Mouse (Mus musculus): ENCODE measurements around the gene Usb1.

The Usb1 gene

DNA sequence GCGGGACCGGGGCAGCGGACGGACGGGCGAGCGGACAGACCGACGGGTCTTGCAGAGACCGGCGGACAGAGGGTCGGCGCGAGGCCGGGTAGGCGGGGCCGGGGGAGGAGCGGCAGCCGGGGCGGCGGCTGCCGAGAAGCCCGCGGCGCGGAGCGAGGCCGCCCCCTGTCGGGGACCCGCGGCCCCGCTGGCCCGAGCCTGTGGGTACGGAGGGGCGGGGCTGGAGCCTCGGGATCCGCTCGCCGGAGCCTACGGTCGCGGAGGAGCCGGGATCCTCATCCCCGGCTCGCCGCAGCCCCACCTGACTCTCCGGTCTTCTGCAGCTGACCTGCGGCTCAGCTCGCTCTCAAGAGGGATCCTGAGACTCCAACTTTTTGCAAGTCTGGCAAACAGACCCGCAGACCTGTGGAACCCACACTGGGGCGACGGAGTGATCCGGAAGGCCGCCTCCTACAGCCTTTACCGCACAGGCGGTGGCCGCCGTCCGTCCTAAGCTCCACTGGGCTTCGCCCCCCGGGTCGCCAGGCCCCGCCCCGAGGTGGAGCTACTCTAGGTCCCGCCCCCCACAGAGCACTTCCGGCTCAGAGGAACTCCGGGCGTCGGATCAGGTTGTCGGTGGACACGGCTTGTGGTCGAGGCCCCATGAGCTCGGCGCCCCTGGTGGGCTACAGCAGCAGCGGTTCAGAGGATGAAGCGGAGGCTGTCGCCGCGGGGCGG is at the start of gene Usb1, which contains the start of gene Zfp319:
TSS of gene Usb1 (plus strand) at position 565 of the 717 bp plus-strand sequence.
TSS of gene Zfp319 (minus strand) at position 231 of the 717 bp plus-strand sequence.
- DNase-seq (ENCODE audit: low spot score) = peak; percentile 98

DNA sequence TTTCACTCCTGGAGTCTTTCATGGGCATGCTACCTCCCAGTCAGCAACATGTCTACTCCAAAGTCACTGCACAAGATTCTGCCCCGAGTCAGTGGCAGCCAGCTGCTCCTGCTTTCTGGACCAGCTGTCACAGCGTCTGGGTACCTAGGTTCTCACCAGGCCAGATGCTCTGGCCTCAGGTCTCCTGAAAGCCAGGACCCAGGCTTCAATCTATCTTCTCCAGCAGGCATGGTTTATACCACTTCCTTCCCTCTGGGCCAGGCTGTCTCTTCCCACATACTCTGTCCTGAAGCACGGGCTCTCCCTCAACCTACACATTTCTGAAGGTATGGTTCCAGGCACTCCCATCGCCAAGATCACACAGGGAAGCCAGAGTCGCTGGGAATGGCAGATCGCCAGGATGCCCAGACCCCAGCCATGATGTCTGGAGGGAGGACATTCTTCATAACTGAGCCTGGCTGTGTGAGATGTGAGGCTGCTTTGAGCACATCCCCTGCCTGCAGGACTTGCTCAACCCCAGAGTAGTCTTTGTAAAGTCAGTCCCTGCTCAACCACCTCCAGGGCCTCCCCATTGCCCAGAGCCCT is 42.9 kb upstream of the Usb1 start:
- DNase-seq (ENCODE audit: low spot score) = no peak

DNA sequence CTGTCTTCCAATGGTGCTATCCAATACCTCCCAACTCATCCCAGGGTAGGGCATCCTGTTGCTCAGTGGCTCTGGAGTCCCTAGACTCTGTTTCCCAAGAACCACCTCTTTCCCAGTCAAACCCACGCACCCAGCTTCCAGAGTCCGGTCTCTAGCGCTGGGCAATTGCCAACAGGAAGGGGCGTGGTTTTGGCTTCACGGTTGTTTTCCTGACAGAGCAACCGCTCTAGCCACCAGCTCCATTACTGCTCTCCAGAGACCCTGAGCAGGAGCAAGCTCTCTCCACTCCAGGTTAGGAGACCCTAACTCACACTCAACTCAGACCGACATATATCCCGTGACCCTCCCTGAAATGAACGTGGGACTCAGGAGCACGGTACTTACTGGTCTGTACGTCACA is 38.9 kb upstream of the Usb1 start:
- DNase-seq (ENCODE audit: low spot score) = peak; percentile 93

DNA sequence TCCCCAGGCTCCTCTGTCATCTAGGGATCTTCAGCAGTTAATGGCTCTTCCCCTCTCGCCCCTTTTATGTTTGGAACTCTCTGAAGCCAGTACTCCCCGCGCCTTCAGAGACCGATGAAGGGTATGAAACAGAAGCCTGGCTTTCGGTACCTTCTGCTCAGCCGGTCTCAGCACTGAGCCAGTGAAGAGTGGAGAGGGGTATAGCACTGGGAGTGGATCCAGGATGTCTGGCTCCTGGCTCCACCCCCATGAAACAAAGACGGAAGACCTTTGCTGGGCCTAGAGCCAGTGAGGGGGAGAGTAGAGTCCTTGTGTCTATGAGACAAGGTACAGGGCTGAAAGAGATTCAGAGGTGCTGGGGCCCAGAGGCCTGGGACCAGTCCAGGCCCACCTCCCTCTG is 38.2 kb upstream of the Usb1 start:
- DNase-seq (ENCODE audit: low spot score) = peak; percentile 75

DNA sequence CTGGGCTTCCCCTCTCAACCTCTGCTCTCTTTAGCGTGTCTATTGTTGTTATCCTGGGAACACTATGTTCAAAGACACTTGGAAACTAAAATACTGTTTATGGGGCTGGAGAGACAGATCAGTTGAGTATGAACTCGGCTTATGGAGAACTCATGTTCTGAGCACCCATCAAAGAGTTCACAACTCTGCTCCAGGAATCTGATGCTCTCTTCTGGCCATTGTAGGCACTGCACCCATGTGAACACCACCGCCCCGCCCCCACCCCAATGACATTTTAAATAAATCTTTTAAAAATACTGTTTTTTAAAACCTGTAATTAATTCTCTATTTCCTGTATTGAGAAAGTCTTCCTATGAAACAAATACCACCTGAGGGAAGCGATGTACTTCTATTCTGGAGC is 29.7 kb upstream of the Usb1 start:
- DNase-seq (ENCODE audit: low spot score) = peak; percentile 68

DNA sequence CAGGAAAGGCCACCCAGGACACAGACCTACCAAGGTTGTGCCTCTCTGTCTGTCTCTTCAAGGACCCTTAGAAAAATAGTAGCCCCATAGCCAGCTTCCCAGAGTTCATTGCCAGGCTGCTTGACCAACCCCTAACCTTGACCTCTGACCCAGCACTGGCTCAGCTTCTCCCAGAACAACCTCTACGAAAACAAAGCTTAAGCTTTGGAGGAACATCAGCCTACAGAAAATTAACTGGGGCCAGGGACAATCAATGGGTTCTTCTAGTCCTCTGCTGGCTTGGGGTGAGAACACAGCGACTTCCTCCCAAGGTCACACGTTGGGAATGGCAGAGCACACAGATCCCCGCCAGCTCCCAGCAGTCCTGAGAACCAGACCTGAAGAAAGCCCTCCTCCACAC is 26.6 kb upstream of the Usb1 start:
- no peak for DNase-seq (ENCODE audit: low spot score)

DNA sequence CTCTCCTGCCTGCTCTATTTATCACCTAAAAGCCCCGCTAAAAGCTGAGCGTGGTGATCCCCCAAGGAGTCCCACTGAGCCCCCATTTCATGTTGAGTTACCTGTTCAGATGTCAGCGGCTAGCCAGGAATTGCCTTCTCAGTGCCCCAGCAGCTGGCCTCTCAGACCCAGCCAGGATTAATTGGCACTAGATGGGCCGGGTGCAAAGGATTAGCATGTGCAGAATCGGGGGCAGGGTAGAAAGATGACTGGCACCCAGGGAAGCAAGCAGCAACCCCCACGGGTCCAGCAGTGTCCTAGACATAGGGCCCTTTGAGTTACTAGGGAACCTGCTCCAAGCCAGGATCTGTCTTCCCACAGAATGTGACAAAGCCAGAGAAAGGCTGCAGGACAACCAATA is 25.7 kb upstream of the Usb1 start, which contains the start of gene Cngb1:
TSS of gene Cngb1 (minus strand) at position 155 of the 400 bp plus-strand sequence.
- DNase-seq (ENCODE audit: low spot score) = no peak

DNA sequence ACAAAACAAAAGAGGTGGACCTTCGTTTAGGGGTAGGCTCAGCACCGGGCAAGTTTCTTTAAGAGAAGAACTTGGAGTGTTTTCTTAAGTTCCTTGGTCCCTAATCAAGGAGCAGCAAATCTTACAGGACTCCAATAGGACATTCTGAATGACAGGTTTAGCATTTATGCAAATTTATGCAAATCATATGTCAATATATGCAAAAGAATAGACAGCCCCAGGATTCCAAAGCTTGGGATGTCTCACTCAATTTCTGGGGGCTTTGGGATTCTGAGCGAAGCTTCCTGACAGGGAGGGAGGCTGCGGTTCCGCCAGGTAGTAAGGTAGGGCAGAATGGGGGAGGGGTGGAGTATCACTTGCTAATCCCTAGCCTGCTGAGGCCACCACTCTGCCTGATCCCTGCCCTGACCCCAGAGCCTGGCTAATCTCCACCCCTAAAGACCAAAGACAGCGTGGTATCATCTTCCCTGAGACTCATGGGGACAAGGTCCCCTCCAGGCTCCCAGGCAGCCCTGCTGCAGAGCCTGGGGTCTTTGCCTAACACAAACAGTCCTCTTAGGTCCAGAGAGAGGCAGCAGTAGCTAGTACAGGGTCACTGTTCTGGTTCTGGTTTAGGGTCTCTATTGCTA is 21.6 kb upstream of the Usb1 start, which contains the start of gene Tepp:
TSS of gene Tepp (plus strand) at position 225 of the 629 bp plus-strand sequence.
- DNase-seq (ENCODE audit: low spot score) = no peak

DNA sequence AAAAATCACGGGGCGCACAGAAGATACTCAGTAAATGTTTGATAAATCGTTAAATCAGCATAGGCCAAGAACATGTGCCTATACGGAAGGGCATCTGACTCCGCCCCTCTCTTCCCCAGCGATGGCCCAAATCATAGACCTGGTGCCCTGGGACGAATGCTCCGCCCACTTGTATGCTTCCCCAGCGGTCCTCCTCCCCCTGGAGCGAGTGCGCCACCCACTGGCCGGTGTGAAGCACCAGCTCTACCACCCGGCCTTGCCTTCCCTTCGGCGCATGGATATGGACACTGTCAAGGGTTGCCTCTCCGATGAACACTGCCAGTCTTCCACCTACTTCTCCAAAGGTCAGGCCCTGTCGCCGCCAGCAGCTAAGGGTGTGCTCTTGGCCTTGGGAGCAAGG is 19.2 kb upstream of the Usb1 start:
- peak; percentile 73 for DNase-seq (ENCODE audit: low spot score)

DNA sequence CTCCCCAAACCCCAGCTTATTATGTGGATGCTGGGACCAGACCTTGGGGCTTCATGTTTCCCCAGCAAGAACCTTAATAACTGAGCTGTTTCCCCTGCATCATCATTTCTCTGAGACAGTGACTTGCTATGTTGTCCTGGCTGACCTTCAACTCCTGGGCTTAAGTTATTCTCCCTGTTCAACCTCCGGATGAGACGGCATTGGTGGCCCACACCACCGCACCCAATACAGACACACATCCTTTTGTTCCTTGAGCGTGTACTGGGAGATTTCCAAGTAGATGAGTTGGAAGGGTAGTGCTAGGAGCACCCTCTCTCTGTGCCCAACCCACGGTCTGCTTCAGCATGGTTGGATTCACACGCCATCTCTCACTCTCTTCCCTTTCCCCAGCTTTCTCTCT is 18.2 kb upstream of the Usb1 start:
- DNase-seq (ENCODE audit: low spot score) = no peak

DNA sequence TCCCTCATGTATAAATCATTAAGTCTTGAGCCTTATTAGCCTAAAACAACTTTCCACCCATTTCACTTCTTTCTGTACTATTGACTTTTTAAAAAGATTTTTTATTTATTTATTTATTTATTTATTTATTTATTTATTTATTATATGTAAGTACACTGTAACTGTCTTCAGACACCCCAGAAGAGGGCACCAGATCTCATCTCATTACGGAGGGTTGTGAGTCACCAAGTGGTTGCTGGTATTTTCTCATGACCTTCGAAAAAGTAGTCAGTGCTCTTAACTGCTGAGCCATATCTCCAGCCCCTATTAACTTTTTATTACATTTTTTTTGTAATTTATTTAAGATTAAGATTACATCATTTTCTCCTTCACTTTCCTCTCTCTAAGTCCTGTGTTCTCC is 17.4 kb upstream of the Usb1 start:
- no peak for DNase-seq (ENCODE audit: low spot score)

DNA sequence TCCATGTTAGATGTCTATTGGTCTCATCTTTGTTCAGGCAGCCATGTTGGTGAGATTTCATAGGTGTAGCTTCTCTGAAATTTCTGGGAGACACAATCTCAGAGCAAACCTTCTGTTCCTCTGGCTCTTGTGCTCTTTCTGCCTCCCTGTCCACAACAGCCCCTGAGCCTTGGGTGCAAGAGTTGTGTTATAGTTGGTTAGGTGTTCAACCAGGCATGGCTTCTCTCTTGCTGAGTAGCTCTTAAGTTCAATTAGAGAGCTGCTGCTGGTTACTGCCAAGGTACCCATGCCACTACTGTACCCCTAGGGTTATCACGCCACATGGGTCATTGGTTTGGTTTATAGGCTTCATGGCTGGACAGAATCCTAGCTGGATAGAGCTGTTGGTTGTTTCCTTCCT is 16.7 kb upstream of the Usb1 start:
- DNase-seq (ENCODE audit: low spot score) = no peak

DNA sequence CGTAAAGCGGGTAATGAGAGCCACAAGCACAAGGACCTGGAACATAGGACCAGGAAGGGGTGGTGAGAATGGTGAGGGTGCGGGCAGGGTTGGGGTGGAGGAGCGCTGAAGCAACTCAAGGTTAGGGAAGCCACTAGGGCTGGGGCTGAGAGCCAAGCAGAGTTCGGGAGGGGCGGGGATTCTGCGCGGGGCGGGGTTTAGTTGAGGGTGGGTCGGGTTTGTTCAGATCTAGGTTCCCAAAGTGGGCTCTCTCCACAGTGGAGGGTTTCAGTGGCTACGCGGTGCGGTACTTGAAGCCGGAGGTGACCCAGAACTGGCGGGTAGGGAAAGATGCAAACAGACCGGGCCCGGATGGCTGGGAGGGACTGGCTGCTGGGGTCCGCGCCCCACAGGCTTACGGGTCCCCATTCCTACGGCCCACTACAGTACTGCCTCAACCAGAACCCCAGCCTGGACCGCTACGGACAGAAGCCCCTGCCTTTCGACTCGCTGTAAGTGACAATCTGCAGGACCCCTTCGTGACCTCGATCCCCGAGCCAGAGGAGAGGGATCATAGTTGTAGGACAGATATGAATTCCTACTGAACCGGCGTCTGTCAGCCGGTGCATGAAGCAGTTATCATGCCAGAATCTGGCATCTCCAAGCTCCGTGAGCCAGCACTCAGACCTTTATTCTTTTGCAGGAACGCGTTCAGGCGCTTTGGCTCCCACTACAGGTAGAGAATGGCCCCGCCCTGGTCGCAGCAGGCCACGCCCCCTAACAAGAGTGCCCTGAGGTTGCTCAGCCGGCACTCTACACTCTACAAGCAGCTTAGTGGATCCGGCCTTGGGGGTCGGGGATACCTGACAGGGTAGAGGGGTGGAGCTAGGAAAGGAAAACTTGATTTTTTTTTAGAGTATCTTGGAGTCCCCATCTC is 11.6 kb upstream of the Usb1 start:
- DNase-seq (ENCODE audit: low spot score) = peak; percentile 79

DNA sequence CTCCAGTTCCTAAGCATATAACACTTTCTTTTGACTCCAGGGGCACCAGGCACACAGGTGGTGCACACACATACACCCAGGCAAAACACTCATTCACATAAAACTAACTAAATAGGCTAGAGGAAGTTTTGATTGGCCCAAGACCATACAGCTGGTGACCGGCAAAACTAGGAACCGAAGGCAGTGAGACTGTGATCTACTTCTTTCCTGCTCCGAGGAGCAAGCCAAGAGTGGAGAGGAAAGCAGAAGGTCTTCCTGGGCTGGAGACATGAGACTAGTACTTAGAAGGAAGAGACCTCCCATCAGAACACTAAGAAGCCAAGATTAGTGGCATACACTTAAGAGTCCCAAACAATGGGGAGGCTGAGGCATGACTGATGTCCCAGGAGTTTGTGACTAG is 8.9 kb upstream of the Usb1 start:
- DNase-seq (ENCODE audit: low spot score) = no peak

DNA sequence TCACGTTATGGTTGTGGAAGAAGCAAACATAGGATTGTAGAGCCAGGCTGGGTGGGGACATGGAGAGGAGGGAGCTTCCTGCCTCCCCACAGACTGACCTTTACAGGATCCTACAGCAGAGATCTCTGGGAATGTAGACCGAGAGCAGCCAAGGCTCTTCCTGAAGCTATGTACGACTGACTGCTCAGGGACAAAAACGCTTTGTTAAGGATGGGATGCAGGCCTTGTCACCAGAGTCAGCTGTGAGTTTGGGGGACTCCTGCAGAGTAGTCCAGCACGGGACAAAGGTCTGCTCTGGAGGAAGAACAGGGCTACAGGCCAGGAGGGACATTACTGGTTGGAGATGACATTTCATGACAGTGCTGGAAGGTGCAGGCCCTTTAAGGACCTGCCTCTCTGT is 7.4 kb upstream of the Usb1 start:
- no peak for DNase-seq (ENCODE audit: low spot score)

DNA sequence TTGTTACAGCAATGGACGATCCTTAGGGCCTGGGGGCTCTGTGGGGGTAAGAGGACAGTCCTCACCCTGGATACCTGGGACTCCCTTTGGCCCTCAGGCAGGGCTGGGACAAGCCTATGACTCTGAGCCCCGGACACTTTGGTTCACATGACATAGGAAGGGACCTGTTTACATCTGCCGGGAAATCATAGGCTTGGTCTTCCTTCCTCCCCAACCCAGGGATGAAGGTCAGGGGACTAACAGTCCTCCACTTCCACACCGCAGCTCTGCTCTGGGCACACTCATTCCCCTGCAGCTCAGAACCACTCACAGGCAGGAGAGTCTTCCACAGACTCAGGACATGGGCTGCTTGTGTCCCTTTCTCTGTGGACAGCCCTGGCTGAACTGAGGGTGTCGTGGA is 5.3 kb upstream of the Usb1 start:
- DNase-seq (ENCODE audit: low spot score) = no peak

DNA sequence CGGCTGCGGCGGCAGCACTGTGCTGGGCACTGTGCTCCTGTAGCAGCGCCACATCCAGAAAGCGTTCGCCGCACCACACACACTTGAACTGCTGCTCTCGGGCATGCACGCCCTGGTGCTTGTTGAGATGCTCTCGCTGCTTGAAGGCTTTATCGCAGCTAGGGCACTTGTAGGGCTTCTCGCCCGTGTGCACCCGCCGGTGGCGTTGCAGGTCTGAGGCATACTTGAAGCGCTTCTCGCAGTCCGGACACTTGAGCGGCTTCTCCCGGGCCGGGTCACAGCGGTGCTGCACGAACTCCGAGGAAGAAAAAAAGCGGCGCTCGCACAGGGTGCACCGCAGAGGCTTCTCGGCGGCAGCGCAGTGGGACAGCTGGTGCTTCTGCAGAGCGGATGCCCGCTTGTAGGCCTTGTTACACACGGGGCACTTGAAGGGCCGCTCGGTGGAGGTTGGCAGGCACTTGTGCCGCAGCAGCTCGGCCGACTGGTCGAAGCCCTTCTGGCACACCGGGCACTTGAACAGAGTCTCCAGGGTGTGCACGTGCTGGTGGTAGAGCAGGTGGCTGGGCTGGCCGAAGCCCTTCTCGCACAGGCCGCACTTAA is 4.1 kb upstream of the Usb1 start:
- DNase-seq (ENCODE audit: low spot score) = no peak

DNA sequence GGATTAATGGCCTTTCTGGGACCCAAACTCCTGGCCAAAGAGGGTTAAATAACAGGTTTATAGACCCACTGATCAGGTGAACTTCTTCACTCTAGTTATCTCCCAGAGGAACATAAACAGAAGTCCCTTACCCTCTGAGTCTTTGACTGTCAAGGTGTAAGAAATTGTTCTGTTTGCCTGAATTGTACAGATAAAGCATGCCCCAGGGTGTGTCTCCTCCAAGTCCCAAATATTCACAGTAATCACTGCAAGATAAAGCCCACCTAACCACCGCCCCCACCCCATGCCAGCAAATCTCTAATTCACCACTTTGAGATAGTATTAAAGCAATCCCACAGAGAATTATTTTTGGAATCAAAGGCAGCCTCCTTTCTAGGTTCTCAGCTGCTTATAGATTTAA is 1.7 kb upstream of the Usb1 start:
- DNase-seq (ENCODE audit: low spot score) = no peak

DNA sequence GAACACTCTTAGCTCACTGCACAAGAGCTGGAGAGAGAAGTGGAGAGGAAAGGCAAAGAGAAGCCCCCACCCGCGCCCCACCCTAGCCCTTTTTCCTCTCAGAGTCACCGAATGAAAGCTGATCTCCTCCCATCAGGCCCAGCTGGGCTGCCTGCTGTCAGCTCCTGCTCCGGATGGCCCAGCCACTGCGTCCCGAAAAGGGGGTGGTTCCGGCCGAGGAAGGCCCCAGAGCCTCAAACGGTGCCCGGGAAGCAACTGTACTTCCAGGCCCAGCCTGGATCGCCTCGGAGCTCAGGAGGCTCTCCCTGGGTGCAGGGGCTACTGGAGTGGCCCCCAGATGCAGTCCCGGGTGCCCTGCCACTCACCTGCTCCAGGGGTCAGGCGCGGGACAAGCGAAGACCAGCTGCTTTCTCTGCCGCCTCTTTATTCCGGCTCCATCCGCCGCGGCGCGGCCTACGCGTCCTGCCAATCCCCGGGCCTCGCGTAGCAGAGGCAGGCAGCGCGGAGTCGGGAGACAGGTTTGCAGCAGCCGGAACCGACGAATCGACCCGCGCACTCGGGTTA is 846 bp upstream of the Usb1 start:
- DNase-seq (ENCODE audit: low spot score) = no peak

DNA sequence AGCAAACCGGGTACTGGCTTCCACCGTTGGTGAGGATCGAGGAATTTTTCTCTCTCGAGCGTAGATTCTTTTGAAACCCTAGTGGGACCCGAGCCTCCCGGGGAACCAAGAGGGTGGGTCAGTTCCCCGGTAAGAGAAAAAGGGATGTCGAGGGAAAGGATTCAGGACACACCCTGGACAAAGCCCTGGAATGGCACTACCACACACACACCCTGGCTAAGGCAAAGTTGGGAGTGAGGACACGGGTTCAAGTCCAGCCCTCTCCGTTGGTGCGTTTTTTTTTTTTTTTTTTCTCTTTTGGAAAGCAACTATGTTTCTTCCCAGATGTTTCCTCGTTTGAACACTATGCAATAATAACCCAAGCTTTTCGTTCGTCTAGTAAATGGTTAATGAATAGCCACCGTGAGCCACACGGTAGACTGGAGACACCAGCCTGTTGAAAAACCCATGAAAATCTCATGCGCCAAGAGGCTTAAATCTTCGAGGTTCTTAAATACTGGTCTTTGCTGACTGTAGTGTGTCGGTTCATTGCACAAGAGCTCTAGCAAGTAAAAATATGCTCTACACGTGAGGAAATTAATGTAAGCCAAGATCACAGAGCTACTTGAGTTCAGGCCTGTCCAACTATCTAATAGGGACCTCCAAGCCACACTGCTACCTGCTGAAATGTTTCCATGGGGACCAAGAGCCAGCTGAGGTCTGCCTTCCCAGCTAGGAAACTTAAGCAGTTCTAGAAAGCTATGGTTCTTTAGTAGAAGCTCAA is 534 bp downstream of the Usb1 start:
- no peak for DNase-seq (ENCODE audit: low spot score)

DNA sequence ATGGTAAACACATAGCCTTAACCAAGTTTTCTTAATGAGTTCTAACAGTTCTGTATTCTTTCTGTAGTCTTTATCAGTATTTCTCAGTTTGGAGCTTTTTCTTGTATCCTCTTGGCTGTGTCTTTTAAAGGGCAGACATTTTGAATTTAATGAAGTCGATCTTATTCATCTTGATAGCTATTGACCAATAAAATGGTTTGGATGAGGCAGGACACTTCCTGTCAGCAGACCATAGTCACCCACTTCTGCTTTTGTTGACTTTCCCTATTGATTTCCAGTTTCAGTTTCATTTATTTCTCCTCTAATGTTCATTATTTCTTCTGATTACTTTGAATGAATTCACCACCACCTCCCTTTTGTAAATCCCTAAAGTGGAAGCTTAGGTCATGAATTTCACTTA is 3.6 kb downstream of the Usb1 start:
- no peak for DNase-seq (ENCODE audit: low spot score)

All from testis, postnatal 10 days (tissue).